Mouse (Mus musculus): Measurements from ENCODE around the gene Pabpc4. TPM values are rescaled to one million over a fixed set of nuclear protein-coding genes. Genes with fewer than 3 reads are reported as not detected.
"Not testable (repeated sequence)": the region's sequence is repeated elsewhere in the genome, so short reads cannot be mapped to it uniquely, and the experiment has no call there.

Gene Pabpc4
- total RNA-seq, 4 experiments from 2014 or later = 40.2 to 43.2 (median 42.4) TPM

DNA sequence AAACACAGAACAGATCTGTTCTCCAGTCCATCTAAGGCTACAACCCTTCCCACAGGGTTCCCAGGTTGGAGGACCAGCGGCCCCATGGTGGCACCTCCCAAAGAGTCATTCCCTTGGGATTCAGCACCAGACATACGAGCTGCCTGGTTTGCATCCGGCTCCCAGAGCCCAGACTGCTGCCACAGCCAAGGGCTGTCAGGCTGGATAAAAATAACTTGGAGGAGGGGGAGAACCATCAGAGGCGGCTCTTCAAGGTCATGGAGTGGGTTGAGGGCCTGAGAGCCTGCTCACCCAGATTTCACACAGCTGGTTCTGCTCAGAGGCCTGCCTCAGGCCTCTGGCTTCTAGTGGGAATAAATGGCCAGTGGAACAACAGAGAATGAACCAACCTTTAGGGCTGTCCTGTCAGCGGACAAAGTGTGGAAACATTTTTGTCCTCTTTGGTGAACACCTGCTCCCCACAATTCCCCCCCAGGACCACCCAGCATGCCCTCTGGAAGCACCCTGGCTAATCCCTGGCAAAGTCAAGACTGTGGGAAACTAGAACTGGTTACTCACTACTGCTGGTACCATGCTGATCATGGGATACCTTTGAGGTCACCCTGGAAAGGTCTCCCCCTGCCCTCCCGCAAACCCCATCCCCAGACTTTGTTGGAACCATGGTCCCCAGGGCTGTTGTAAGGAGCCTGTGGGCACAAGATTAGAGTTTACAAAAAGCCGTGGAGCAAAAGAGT, 14.8 kb upstream of the Pabpc4 start:
- DNase-seq (ENCODE audit: low spot score in 2 of 2) = no peak

DNA sequence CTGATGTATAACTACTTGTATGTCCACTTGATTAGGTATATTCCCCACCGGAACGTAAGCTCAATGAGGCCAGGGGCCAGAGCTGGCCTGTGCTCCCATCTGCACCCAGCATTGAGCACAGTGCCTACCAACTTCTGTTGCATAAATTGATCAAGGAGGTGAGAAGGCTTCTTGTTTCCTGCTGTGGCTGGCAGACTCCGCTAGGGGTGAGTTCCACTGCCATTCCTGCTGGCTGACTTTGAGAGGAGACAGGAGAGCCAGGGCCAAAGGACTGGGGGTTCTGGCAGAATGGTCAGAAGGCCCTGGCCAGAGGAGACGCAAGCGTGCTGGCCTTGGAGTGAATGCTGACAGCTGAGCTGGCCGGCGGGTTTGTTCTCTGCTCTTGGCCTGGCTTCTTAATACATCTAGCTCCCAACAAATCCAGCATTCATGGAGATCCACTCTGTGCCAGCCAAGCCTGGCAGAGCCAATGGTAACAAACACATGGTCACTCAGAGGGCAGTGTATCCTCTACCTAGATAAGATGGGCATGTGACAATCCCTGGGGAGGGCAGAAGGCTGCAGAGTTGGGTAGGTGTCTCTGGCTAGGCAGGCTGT, 13.1 kb upstream of the Pabpc4 start:
- DNase-seq (ENCODE audit: low spot score in 2 of 2) = peak; percentile 28 to 84

DNA sequence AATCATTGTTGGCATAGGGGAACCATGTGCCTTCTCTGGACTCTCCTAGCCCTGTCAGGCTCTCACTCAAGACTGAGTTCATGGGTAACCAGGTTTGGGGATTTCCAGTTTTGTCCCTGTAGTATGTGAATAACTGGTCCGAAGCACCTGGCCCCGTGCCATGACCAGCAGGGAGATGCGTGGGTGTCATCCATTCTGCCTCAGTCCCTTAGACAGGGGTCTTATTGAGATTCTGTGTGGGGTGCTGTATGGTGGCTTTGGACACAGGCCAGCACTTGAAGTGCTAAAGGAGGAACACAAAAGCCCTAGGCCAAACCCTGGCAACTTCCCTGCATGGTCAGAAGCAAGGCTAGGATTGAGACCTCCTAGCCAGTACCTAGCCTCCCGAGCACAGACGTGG, 9.9 kb upstream of the Pabpc4 start:
- DNase-seq (ENCODE audit: low spot score in 2 of 2) = no peak

DNA sequence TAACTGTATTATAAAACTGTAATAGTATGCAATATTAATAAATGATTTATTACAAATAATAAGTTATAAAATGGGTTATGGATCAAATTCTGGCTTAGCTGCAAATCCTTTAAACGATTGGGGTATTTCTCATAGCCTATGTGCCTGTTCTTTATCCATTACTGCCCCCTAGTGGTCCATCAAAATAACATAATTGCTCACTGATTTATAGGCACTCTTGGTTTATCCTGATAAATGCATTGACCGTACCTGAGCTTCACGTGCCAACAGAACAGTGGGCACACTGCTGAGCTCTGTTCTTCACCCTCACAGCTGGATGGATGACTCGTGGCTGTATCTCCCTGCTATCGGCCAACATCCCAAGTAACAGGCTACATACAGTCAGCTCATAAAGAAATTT, 7.5 kb upstream of the Pabpc4 start:
- DNase-seq (ENCODE audit: low spot score in 2 of 2) = no peak

DNA sequence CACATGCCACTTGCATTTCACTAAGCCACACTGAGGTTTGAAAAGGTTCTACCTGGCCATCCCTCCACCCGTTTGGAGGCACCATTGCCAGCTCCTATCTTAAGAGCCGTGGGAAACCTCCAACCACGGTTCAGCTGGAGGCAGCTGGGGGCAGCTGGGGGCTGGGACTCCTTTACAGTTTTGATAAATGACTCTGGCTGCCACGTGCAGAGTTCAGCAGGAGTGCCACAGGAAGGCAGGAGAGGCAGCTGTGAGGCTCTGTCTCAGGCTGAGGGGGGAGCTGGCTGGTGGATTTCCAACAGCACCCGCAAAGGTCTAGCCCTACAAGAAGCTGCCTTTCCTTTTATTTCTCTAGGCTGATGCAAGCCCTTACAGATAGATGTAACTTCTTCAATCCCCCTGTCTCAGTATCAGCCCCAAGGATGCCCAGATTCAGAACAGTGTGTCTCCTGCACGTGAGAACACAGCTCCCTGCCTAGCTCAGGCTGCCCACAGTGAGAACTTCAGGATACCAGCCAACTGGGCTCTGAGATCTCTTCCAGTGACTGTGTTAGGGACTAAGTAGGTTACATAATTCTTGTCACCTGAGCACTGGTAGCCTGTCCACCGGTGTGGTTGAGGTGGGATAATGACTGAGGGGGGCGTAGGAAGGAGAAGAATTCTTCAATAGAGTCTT, 1.9 kb upstream of the Pabpc4 start:
- no peak for DNase-seq (ENCODE audit: low spot score in 2 of 2)

DNA sequence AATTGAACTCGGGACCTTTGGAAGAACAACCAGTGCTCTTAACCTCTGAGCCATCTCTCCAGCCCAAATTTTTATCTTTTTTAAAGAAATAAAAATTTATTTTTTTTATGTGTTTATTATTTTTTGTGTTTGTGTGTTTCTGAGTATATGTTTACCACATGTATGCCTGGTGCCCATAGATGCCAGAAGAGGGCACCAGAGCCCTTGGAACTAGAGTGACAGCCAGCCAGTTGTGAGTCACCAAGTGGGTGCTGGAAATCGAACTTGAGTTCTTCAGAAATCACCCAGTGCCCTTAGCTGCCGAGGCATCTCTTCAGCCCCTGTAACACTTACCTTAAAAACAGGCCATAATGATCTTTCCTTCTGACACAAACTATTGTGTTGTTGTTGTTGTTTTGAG, 8.9 kb downstream of the Pabpc4 start:
- DNase-seq (ENCODE audit: low spot score in 2 of 2) = no peak

DNA sequence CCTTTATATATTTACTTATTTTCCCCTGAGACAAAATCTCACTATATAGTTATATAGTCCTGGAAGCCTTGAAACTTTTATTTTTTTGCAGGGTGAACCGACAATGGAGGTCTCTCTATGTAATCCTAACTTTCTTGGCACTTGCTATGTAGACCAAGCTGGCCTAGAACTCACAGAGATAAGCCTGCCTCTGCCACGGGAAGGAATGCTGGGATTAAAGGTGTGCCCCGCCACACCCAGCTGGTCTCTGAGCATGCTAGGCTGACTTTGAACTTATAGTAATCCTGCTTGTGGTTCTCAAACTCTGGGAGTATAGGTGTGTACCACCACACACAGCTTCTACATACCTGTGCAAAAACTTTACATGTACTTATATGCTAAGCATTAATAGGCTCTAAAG, 18.0 kb downstream of the Pabpc4 start:
- no peak for DNase-seq (ENCODE audit: low spot score in 2 of 2)

DNA sequence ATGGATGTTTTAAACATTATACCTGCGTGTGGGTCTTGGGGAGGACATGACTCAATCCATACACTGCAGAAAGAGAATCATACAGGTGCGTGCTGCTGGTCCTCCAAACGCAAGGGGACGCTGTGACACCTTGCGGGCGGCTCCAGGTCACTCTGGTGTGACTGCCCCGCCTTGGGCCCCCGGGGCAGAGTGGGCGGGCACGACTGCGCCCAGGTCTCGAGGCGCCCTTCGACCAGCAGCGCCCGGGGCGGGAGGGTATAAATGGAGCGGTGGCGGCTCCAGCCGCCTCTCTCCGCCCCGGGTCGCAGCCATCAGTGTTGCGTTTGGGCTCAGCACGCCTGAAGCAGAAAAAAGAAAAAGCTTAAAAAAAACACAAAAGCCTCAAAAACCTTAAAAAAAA, 20.3 kb downstream of the Pabpc4 start:
- peak; percentile 76 to 79 for DNase-seq (ENCODE audit: low spot score in 2 of 2)

DNA sequence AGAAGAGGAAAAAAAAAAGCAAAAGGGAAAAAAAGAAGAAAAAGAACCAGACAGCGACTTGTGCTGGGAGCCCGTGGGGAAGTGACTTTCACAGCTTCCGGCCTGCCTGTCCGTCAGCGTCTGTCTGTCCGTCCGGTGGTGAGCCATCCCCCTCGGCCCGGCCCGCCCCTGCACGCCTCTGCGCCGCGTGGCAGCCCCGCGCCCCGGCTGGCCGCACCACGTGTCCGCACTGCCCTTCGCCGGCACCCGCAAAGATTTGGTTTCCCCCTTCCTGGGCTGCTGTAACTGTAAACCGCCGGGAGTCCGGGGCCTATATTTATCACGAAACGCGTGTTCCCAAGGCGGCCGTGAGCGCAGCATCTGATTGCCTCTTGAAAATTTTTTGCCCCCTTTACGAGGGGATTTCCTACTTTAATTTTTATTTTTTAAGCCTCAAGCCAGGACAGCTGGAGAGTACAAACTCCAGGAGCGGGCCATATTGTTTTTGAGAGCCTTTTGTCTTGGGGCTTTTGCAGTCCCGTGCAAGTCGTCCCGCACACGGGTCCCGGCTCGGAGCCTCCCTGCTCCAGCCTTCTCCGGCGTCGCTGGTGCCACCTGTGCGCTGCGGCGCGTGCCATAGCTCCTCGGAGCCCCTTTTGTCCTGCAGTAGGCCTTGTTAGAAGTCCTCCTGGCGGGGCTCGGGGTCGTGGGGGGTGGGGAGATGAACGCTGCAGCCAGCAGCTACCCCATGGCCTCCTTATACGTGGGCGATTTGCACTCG, 20.9 kb downstream of the Pabpc4 start:
- DNase-seq (ENCODE audit: low spot score in 2 of 2) = not testable (repeated sequence)

DNA sequence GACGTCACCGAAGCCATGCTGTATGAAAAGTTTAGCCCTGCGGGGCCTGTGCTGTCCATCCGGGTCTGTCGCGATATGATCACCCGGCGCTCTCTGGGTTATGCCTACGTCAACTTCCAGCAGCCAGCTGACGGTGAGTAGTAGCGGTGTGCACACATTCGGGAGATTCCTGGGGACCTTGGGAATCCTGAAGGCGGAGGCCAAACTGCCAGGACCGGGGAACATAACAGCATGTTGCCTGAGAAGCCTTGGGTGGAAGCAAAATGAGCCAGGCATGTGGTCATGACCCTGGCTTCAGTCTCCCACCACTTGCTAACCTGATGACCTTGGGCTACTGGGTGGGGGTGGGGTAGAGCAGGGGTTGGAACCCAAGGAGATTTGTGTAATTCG, 21.5 kb downstream of the Pabpc4 start:
- not testable (repeated sequence) for DNase-seq (ENCODE audit: low spot score in 2 of 2)

DNA sequence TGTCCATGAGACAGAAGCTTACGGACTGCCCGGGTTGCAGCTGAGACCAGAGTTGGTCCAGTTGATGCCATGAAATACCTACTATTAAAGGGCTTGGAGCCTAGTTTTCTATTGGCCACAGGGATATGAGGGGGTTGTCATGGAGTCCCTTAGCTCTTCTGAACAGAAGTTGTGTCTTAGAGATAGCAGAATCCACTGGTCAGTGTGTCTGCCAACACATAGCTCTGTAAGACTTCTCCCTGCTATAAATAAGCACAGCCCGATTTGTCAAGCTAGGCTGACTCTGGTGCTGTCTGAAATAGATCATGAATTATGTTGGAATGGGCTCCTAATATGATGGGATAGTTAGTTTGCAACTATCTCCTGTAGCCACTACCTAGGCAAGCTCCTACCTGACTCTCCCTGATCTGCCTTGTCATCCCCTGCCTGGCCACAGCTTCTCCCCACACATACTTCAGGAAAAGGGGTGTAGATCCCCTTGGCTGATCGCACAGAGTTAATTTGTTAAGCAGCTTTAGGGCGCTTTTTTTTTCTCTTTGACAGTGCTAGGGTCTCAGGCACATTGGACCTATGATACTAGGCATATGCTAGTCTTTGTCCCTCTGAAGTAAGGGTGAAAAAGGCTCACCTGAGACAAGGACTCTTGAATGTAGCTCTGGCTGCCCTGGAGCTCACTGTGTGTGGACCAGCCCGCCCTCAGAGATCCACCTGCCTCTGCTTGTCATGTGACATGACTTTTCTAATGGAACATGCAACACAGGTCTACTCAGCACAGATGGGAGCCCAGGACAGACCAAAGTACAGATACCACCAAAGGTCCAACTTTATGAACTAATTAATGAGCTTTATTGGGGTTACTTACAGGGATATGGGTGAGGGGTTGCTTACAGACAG, 22.8 kb downstream of the Pabpc4 start:
- no peak for DNase-seq (ENCODE audit: low spot score in 2 of 2)

DNA sequence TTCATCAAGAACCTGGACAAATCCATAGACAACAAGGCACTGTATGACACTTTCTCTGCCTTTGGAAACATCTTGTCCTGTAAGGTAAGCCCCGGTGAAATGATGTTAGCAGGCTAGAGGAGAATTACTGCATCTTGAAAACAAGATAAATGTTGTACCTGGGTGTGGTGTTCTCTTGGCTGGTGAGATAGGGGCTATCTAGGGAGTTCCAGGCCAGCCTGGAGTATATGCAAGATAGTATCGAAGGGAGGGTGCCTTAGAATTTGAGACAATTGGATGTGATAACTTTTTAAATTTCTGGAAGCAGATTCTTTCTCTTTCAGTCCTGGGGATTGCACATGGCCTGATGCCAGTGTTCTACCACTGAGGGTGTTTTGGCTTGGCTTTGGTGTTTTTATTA, 24.6 kb downstream of the Pabpc4 start:
- DNase-seq (ENCODE audit: low spot score in 2 of 2) = no peak

DNA sequence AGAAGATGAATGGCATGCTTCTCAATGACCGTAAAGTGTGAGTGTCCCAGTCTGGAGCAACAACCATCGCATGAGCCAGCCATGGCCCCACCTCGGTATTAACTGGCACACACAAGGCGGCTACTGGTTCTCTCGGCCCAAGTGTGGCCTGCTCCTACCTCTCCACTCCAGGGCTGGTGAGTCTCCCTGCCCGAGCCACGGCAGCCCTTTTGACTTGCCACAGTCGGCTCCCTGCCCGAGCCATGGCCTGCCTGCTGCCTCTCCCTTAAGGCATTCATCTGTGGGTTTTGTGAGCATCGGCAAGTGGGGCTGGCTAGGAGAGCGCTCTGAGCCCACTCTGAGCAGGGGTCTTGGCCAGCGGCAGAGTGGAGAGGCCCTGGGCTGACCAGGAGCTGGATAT, 26.9 kb downstream of the Pabpc4 start:
- no peak for DNase-seq (ENCODE audit: low spot score in 2 of 2)

DNA sequence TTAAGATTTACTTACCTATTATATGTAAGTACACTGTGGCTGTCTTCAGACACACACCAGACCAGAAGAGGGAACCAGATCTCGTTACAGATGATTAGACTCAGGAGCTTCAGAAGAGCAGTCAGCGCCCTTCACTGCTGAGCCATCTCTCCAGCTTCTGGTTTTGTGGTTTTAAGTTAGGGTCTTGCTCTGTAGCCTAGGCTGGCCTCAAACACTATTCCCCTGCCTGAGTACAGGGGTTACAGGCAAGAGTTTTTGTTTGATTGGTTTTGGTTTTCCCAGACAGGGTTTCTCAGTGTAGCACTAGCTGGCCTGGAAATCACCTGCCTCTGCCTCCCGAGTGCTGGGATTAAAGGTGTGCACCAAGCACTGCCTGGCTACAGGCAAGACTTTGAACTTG, 30.2 kb downstream of the Pabpc4 start:
- no peak for DNase-seq (ENCODE audit: low spot score in 2 of 2)

DNA sequence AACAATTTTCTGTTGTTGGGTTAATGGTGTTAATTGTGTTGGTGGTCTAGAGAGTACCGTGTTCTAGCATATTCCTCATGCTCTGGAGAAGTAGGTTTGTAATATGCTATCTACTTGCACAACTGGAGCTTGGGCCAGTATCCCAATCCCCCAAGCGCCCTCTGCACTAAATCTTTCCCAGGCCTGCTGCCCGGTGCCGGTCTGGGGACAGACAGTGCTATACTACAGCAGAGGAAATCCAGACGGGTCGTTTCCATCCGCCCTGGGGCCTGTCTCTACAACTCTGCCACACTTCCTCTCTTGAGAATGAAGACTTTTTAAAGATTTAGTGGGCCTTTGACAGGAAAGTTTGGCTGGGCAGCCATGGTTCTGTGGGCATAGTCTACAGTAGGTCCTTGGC, 30.8 kb downstream of the Pabpc4 start:
- DNase-seq (ENCODE audit: low spot score in 2 of 2) = no peak

DNA sequence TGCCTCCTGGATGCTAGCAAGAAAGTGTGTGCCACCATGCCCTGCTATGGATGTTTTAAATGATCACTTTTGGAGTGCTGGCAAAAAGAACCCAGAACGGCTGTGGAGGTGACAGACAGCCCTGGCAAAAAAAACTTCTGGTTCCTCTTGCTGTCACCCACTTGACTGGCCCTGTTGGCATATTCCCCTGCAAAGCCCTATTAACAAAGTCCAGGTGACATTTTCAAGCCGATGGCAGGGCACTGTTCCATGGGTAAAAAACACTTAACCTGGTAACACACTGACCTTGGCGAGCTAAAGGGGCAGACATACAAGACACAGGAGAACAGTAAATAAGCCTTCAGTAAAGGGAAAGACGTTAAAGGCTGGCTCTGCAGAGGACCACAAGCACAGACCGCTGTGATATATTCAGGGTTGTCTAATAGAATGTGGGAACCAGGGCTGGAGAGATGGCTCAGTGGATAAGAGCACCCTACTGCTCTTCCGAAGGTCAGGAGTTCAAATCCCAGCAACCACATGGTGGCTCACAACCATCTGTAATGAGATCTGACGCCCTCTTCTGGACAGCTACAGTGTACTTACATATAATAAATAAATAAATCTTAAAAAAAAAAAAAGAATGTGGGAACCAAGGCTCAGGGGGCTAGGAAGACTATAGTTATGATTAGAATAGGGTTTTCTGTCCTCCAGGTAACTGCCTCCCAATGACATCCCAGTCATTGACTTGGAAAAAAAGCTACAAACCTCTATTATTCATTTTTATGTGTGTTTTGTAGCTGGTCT, 31.7 kb downstream of the Pabpc4 start:
- no peak for DNase-seq (ENCODE audit: low spot score in 2 of 2)

DNA sequence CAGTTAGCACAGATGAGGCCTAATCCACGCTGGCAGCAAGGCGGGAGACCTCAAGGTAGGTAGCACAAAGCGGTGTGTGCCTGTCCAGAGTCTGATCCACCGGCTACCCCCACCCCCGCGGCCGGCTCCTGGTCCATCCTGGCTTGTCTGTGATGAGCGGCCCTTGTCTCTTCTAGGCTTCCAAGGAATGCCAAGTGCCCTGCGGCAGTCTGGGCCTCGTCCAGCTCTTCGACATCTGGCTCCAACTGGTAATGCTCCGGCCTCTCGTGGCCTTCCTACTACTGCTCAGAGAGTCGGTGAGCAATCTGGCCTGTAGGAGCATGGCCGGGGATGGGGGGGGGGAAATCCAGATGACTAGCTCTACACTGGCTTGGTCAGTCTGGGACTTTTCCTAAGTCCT, 32.9 kb downstream of the Pabpc4 start:
- not testable (repeated sequence) for DNase-seq (ENCODE audit: low spot score in 2 of 2)

DNA sequence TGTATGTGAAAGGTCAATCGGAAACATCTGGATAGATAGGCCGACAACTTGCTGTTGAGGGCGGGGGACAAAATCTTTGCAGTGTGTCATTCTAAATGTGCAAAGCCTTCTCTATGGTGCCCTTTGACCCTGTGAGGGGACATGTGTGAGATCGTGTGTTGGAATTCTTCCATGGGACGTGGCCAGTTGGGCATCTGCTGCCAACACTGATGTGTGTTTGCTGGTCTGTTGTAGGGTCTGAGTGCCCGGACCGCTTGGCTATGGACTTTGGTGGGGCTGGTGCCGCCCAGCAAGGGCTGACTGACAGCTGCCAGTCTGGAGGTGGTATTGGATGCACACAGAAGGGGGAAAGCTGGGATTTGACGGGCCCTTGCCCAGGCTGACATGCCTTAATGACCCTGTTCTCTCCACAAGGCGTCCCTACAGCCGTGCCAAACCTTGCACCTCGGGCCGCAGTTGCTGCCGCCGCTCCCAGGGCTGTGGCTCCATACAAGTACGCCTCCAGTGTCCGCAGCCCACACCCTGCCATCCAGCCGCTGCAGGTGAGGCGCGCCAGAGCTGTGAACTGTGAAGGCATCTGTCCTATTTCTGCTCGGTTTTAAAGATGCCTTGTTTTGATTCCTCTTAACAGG, 33.5 kb downstream of the Pabpc4 start:
- DNase-seq (ENCODE audit: low spot score in 2 of 2) = no peak

DNA sequence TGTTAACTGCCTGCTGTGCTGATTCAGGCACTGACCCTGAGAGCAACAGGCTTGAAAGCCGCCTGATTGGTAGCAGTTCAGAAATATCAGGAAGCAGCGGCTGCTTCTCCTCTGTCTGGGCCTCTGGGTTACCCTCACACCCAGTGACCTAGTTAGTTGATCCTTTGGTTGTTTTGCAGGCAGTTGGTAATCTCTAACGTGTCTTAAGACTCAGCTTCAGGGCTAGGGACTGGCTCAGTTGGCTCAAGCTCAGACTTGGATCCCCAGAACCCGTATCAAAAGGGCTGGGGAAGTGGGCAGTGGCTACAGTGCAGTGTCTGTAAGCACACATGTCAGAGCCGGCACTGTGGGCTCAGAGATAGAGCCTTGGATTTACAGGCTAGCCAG, 34.0 kb downstream of the Pabpc4 start:
- no peak for DNase-seq (ENCODE audit: low spot score in 2 of 2)
